Comparison of ENCODE assay signal across 26 mouse cellular contexts in genomic region chr4:70783487-70783886, GRCm38 (mm10).
DNase-seq lines count a peak whose midpoint lies in the region; ATAC-seq and TF ChIP-seq lines count a peak whose summit lies in the region.
"Had no signal": no experiment of that assay in that cellular context is flagged by ENCODE, and none has a peak within 500 bp of the region (broad histone marks: within the 10 kb centered on the region; RNA-seq: fewer than 3 reads in every experiment).

No protein-coding gene starts in this region.

- no peak overlapping the region for H3K4me2 ChIP-seq in hindbrain, postnatal 0 days (ENCODE audit: low read depth, low read length)
- no peak overlapping the region for H3K4me2 ChIP-seq in hindbrain, embryonic 11.5 days (replicated peaks; ENCODE audit: low read depth, low read length)
- no peak overlapping the region for H3K4me2 ChIP-seq in midbrain, embryonic 14.5 days (ENCODE audit: low read length)
- H3K4me2 ChIP-seq: forebrain, embryonic 13.5 days; heart, embryonic 12.5 days; hindbrain, embryonic 12.5 days; limb, embryonic 13.5 days; liver, embryonic 12.5 days; neural tube, embryonic 12.5 days had no signal

- no peak for ATAC-seq in hindbrain, postnatal 0 days
- no peak for ATAC-seq in hindbrain, embryonic 11.5 days (ENCODE audit: low FRiP score)
- no peak for ATAC-seq in midbrain, embryonic 14.5 days (ENCODE audit: low FRiP score, low TSS enrichment)
- ATAC-seq: forebrain, embryonic 13.5 days; liver, embryonic 12.5 days had no signal

- no peaks in the 10 kb centered on the region for H3K27me3 ChIP-seq in hindbrain, postnatal 0 days (ENCODE audit: insufficient read depth, low read length)
- H3K27me3 ChIP-seq in hindbrain, embryonic 11.5 days (ENCODE audit: control insufficient read depth, insufficient read depth, low read length) = no peaks in the 10 kb centered on the region
- H3K27me3 ChIP-seq in midbrain, embryonic 14.5 days (ENCODE audit: control insufficient read depth, insufficient read depth, low read length) = no peaks in the 10 kb centered on the region
- no peaks in the 10 kb centered on the region for H3K27me3 ChIP-seq in midbrain, embryonic 10.5 days (ENCODE audit: low read depth, poor library complexity, severe bottlenecking)
- H3K27me3 ChIP-seq: forebrain, embryonic 13.5 days; heart, embryonic 12.5 days; hindbrain, embryonic 12.5 days; limb, embryonic 13.5 days; liver, embryonic 12.5 days; megakaryocyte, embryonic 14.5 days; neural tube, embryonic 12.5 days had no signal

- TF ChIP-seq CTCF in hindbrain, postnatal 0 days (IDR thresholded peaks at IDR 0.05; ENCODE audit: low read depth) = peak; percentile 34

- no peaks in the 10 kb centered on the region for H3K36me3 ChIP-seq in hindbrain, postnatal 0 days (ENCODE audit: insufficient read depth, low read length)
- H3K36me3 ChIP-seq in hindbrain, embryonic 11.5 days (ENCODE audit: control insufficient read depth, insufficient read depth, low read length) = no peaks in the 10 kb centered on the region
- no peaks in the 10 kb centered on the region for H3K36me3 ChIP-seq in midbrain, embryonic 14.5 days (ENCODE audit: control insufficient read depth, insufficient read depth, low read length)
- H3K36me3 ChIP-seq in midbrain, embryonic 10.5 days = no peaks in the 10 kb centered on the region
- H3K36me3 ChIP-seq: heart, embryonic 12.5 days; hindbrain, embryonic 12.5 days; limb, embryonic 13.5 days; liver, embryonic 12.5 days; neural tube, embryonic 12.5 days had no signal

- peak; percentile 16 for DNase-seq in embryo, embryonic 11 days
- DNase-seq in embryo, embryonic 10 days (ENCODE audit: low spot score) = no peak
- no peak for DNase-seq in hindbrain, postnatal 0 days (ENCODE audit: low spot score)
- no peak for DNase-seq in hindbrain, embryonic 11.5 days (ENCODE audit: low spot score)
- DNase-seq in midbrain, embryonic 14.5 days = peak; percentile 42
- DNase-seq in midbrain, embryonic 10.5 days (ENCODE audit: low spot score) = no peak
- DNase-seq in right cerebral cortex, postnatal 14 days = no peak
- DNase-seq: adrenal gland, postnatal 10 days; cerebellum, adult 2 months; cerebellum, postnatal 25 days; gastrocnemius, postnatal 14 days; heart, adult 18-20 months; heart, postnatal 10 days; kidney, adult 8-10 months; kidney, postnatal 14 days; layer of hippocampus, postnatal 36 days; lung, adult 18-20 months; right cerebral cortex, postnatal 4 days; thymus, postnatal 25 days had no signal

- no peak overlapping the region for H3K4me3 ChIP-seq in hindbrain, postnatal 0 days (ENCODE audit: low read length)
- no peak overlapping the region for H3K4me3 ChIP-seq in hindbrain, embryonic 11.5 days (ENCODE audit: low read depth, low read length)
- H3K4me3 ChIP-seq in midbrain, embryonic 14.5 days (replicated peaks; ENCODE audit: low read depth, low read length) = no peak overlapping the region
- H3K4me3 ChIP-seq in midbrain, embryonic 10.5 days = no peak overlapping the region
- H3K4me3 ChIP-seq: forebrain, embryonic 13.5 days; heart, embryonic 12.5 days; hindbrain, embryonic 12.5 days; limb, embryonic 13.5 days; liver, embryonic 12.5 days; megakaryocyte, embryonic 14.5 days; neural tube, embryonic 12.5 days had no signal

- 63% methylated on average over 2 of the region's 2 CpGs for WGBS in hindbrain, postnatal 0 days
- 71% methylated on average over 2 of the region's 2 CpGs for WGBS in hindbrain, embryonic 11.5 days
- WGBS in midbrain, embryonic 14.5 days = 62% methylated on average over 2 of the region's 2 CpGs
- WGBS in midbrain, embryonic 10.5 days = 77% methylated on average over 2 of the region's 2 CpGs

- no peaks in the 10 kb centered on the region for H3K9me3 ChIP-seq in hindbrain, postnatal 0 days (ENCODE audit: low read length)
- no peaks in the 10 kb centered on the region for H3K9me3 ChIP-seq in hindbrain, embryonic 11.5 days (ENCODE audit: control insufficient read depth, low read length)
- no peaks in the 10 kb centered on the region for H3K9me3 ChIP-seq in midbrain, embryonic 14.5 days (ENCODE audit: control insufficient read depth, low read length)
- no peaks in the 10 kb centered on the region for H3K9me3 ChIP-seq in midbrain, embryonic 10.5 days (replicated peaks)
- H3K9me3 ChIP-seq: forebrain, embryonic 13.5 days; heart, embryonic 12.5 days; hindbrain, embryonic 12.5 days; limb, embryonic 13.5 days; liver, embryonic 12.5 days; megakaryocyte, embryonic 14.5 days; neural tube, embryonic 12.5 days had no signal

- H3K4me1 ChIP-seq in hindbrain, postnatal 0 days (ENCODE audit: insufficient read depth, low read length) = no peaks in the 10 kb centered on the region
- no peaks in the 10 kb centered on the region for H3K4me1 ChIP-seq in hindbrain, embryonic 11.5 days (replicated peaks; ENCODE audit: control insufficient read depth, insufficient read depth, low read length)
- H3K4me1 ChIP-seq in midbrain, embryonic 14.5 days (ENCODE audit: control insufficient read depth, insufficient read depth, low read length) = no peaks in the 10 kb centered on the region
- H3K4me1 ChIP-seq in midbrain, embryonic 10.5 days = 0 out of 2 replicates have a peak, but pooled peaks cover 2% of the 10 kb centered on the region
- H3K4me1 ChIP-seq: forebrain, embryonic 13.5 days; heart, embryonic 12.5 days; hindbrain, embryonic 12.5 days; limb, embryonic 13.5 days; liver, embryonic 12.5 days; megakaryocyte, embryonic 14.5 days; neural tube, embryonic 12.5 days had no signal

- H3K27ac ChIP-seq in hindbrain, postnatal 0 days = no peak overlapping the region
- no peak overlapping the region for H3K27ac ChIP-seq in hindbrain, embryonic 11.5 days (ENCODE audit: low read depth, low read length)
- H3K27ac ChIP-seq in midbrain, embryonic 14.5 days (replicated peaks; ENCODE audit: low read depth, low read length) = no peak overlapping the region
- H3K27ac ChIP-seq in midbrain, embryonic 10.5 days (replicated peaks) = no peak overlapping the region
- H3K27ac ChIP-seq: forebrain, embryonic 13.5 days; hindbrain, embryonic 12.5 days; limb, embryonic 13.5 days; liver, embryonic 12.5 days; neural tube, embryonic 12.5 days had no signal

- H3K9ac ChIP-seq in hindbrain, postnatal 0 days (replicated peaks; ENCODE audit: low read length) = no peak overlapping the region
- H3K9ac ChIP-seq in hindbrain, embryonic 11.5 days (ENCODE audit: low read depth, low read length) = no peak overlapping the region
- H3K9ac ChIP-seq in midbrain, embryonic 14.5 days (replicated peaks; ENCODE audit: low read length) = no peak overlapping the region
- H3K9ac ChIP-seq: forebrain, embryonic 13.5 days; heart, embryonic 12.5 days; hindbrain, embryonic 12.5 days; limb, embryonic 13.5 days; liver, embryonic 12.5 days; neural tube, embryonic 12.5 days had no signal

Comparison
In these comparisons a context has a peak if more than half of its experiments do, and no peak if none do; other contexts are left out.
1. DNase-seq: peak in embryo, embryonic 11 days (single experiment) and midbrain, embryonic 14.5 days (single experiment); none in embryo, embryonic 10 days (single experiment), hindbrain, postnatal 0 days (single experiment), hindbrain, embryonic 11.5 days (single experiment), midbrain, embryonic 10.5 days (single experiment) and right cerebral cortex, postnatal 14 days (single experiment).